Mouse (Mus musculus) small intestine, adult 2 months (tissue): Measurements from ENCODE around the gene Ptpro. TPM values are rescaled to one million over a fixed set of nuclear protein-coding genes. Genes with fewer than 3 reads are reported as not detected.

Experiments
- H3K27ac ChIP-seq: fragments of 200-500 bp; 2 replicates; pipeline ENCODE4 v1.5.1; 2012; ENCODE audit warnings: low read depth, low read length, control low read depth, inconsistent platforms; ENCODE audit not compliant: insufficient read depth
- H3K27me3 ChIP-seq: fragments of 200-500 bp; 2 replicates; pipeline ENCODE4 v1.6.1; 2012; ENCODE audit warnings: mild to moderate bottlenecking, moderate library complexity, low read length, inconsistent platforms; ENCODE audit not compliant: control insufficient read depth, insufficient read depth
- H3K36me3 ChIP-seq: fragments of 200-500 bp; 2 replicates; pipeline ENCODE4 v1.6.1; 2012; ENCODE audit warnings: mild to moderate bottlenecking, low read length, control low read depth, inconsistent platforms; ENCODE audit not compliant: control insufficient read depth, insufficient read depth
- H3K4me1 ChIP-seq: fragments of 200-500 bp; 2 replicates; pipeline ENCODE4 v1.6.1; 2012; ENCODE audit warnings: low read length, inconsistent platforms, mixed read lengths; ENCODE audit not compliant: control insufficient read depth, insufficient read depth, insufficient read length
- H3K4me3 ChIP-seq: fragments of 200-500 bp; 2 replicates; pipeline ENCODE4 v1.5.1; 2012; ENCODE audit warnings: low read depth, mild to moderate bottlenecking, control low read depth, inconsistent platforms, low read length, moderate library complexity
- CTCF ChIP-seq: fragments of 200-500 bp; IDR thresholded peaks from 2 replicates; pipeline ENCODE4 v1.5.1; 2012; ENCODE audit warnings: low read depth, mild to moderate bottlenecking, control low read depth, inconsistent platforms, low read length, moderate library complexity, mixed read lengths; ENCODE audit not compliant: insufficient replicate concordance, insufficient read length; ENCODE audit errors: extremely low read depth
- POLR2A ChIP-seq: fragments of 200-500 bp; IDR thresholded peaks from 2 replicates; pipeline ENCODE4 v1.6.1; 2012; ENCODE audit warnings: low read depth, mild to moderate bottlenecking, control low read depth, inconsistent platforms, low read length, moderate library complexity
- WGBS: fragments of 180-500 bp; shearing (Covaris S2); methylation state at CpG from one replicate; pipeline ENCODE4 v1.1.7; 2018; 5-methylcytosine and 5-hydroxymethylcytosine counted together
- polyA plus RNA-seq: library from polyadenylated mRNA; depleted of rRNA; stranded (reverse); fragments of >200 nt; gene quantifications from 2 replicates; pipeline ENCODE4 v1.2.3, GENCODE M21; 2012

The Ptpro gene
- polyA plus RNA-seq, 1 experiment, result 0.55 TPM

DNA sequence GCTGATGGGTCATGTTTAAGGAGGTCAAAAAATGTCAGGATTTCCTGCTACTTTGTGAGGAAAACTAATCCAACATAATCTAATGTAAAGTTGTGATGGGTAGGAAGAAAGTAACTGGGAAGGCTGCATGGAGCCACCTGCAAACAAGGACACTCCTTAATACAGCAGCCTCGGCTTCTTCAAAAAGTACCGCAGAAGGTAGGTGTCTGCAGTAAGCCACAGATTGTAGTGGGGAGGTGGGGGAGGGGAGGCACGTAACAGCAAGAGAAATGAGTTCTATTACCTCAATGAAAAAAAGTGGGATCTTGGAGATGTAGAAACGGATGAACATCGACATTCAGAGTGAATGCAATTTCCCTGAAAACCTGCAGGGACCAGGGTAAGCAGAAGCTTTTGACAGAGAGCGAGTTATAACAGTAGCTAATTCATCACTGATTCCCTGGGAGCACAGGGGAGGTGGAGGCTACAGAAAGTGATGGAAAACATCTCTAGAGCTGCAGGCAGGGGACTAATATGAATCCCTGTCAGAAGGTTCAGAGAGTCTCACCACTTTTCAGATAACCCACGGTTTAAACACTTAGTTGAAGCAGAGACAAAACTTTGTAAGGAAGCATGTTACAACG lies 34.2 kb upstream of the Ptpro start:
- H3K4me1 ChIP-seq, result no peaks in the 10 kb centered on the region
- no peak for TF ChIP-seq CTCF
- no peak for TF ChIP-seq POLR2A
- WGBS, result 68% methylated on average over 8 of the region's 8 CpGs
- no peak overlapping the region for H3K4me3 ChIP-seq
- no peak overlapping the region for H3K27ac ChIP-seq
- no peaks in the 10 kb centered on the region for H3K36me3 ChIP-seq
- H3K27me3 ChIP-seq, result peaks cover 2% of the 10 kb centered on the region; the same call in 1 of the 2 replicates

DNA sequence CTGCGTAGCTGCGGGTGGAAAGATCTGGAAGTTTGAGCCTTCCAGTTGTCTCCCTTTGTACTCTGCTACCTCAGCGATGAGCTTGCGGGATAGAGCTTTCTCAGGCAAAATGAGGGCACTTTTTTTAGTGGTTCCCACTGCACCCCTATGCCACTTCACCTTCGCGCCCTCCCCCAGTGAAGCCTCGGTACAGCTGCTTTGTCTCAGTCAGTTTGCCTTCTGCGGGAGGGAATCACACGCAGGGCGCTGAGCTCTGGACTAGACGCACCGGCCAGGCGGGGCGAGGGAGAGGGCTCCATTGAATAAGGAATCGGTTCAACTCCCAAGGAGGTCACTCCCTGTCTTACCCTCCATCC lies 746 bp downstream of the Ptpro start:
- TF ChIP-seq POLR2A (no peak), CTCF (no peak)
- Histone ChIP-seq H3K4me1 (no peaks in the 10 kb centered on the region), H3K27ac (no peak overlapping the region), H3K4me3 (peak overlapping the region; percentile 3; the same call in 1 of the 2 replicates), H3K36me3 (no peaks in the 10 kb centered on the region), H3K27me3 (peaks cover 13% of the 10 kb centered on the region)
- WGBS, result 6% methylated on average over 15 of the region's 15 CpGs

DNA sequence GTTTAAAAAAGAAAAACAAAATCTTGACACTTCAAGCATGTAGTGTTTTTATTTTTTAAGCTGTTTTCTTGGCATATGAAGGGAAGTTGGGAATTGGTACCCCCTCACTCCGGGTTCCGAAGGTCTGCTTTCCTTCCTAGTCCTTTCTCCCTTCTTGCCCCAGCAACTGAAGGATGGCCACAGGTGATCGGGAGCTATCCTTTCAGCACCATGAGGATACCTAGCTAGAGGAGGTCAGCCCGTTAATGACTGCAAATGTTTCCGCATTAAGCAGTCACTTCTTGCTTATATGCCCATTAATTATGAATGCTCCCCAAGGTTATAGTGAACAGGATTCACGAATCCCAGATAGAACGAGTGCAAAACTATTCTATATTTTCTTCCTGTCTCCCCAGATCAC lies 1.3 kb downstream of the Ptpro start:
- WGBS, result 11% methylated on average over 7 of the region's 7 CpGs
- H3K4me1 ChIP-seq, result no peaks in the 10 kb centered on the region
- TF ChIP-seq POLR2A (no peak), CTCF (no peak)

DNA sequence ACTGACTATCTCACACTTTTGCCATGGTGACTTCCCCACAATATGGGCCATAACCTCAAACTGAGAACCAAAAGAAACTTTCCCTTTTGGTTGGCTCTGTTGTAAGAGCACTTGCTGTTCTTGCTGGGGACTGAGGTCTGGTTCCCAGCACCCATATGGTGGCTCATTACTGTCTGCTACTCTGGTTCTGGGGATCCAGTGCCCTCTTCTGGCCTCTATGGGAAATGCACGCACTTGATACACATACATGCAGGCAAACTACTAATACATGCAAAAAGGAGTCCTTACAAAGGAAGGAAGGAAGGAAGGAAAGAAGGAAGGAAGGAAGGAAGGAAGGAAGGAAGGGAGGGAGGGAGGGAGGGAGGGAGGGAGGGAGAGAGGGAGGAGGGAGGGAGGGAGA lies 8.9 kb downstream of the Ptpro start:
- Histone ChIP-seq H3K27me3 (no peaks in the 10 kb centered on the region), H3K4me3 (no peak overlapping the region), H3K27ac (no peak overlapping the region), H3K4me1 (no peaks in the 10 kb centered on the region), H3K36me3 (no peaks in the 10 kb centered on the region)
- WGBS, result 100% methylated on average over 1 of the region's 1 CpGs
- TF ChIP-seq POLR2A, result no peak
- no peak for TF ChIP-seq CTCF

More for the DNA sequence above, 1.3 kb downstream of the Ptpro start:
- Histone ChIP-seq H3K36me3 (no peaks in the 10 kb centered on the region), H3K4me3 (no peak overlapping the region), H3K27me3 (peaks cover 13% of the 10 kb centered on the region), H3K27ac (no peak overlapping the region)

DNA sequence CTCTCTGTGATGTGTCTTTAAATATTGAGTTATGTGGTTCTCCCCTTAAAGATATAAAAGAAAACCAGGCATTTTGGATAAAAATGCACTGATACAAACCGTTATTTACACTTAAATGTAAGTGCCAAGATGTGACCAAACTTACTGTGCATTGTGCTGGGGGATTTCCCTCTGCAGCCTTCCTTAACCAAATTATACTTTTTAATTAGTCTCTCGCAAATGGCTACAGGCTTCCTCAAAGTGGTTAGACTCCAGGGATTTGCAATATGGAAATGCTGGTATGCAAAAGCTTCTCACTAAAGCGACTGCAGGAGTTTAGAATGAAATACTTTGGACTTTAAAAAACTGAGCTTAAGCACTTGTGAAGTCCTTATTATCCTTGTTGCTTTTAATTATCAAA lies 10.0 kb downstream of the Ptpro start:
- WGBS, result 58% methylated on average over 3 of the region's 3 CpGs
- Histone ChIP-seq H3K4me1 (no peaks in the 10 kb centered on the region), H3K27me3 (no peaks in the 10 kb centered on the region), H3K27ac (no peak overlapping the region), H3K4me3 (no peak overlapping the region), H3K36me3 (no peaks in the 10 kb centered on the region)
- TF ChIP-seq POLR2A (no peak), CTCF (no peak)

DNA sequence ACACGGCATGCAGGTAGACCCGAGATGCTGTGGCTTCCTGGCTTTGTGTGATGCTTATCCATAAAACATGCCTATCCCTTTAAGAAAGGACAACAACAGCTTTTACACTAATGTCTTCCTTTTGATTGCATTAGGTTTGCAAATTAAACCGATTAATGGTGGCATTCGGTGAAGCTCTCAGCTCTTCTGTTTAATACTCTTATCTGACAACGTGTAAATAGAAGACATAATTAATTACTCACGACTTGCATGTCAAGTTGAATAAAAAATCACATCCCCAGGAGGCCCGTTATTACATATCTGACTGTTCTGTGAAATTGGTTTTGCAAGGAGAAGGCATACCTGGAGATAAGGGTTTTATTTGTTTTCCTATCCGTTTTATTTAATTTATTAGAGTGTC lies 15.9 kb downstream of the Ptpro start:
- TF ChIP-seq POLR2A (no peak), CTCF (no peak)
- H3K27ac ChIP-seq, result no peak overlapping the region
- 57% methylated on average over 8 of the region's 8 CpGs for WGBS
- no peaks in the 10 kb centered on the region for H3K36me3 ChIP-seq
- no peak overlapping the region for H3K4me3 ChIP-seq
- no peaks in the 10 kb centered on the region for H3K27me3 ChIP-seq
- H3K4me1 ChIP-seq, result no peaks in the 10 kb centered on the region

DNA sequence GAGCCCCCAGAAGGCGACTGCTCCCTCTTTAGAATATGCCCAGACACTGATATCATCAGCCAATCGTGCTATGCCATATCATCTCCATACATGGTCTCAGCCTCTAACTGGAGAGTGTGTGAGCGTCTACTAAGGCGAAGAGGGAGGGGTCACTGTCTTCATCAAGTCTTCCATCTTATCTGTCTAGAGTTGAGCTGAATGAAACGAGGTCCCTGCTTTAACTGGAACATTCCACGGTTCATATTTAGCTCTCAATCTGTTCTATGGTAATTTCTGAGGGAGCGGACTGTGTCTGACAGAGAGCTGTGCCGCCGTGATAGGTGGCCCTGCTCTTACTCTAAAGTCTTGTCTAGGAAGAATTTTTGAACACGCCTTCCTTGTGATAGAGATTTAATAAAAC lies 16.5 kb downstream of the Ptpro start:
- Histone ChIP-seq H3K36me3 (no peaks in the 10 kb centered on the region), H3K27me3 (no peaks in the 10 kb centered on the region), H3K4me3 (no peak overlapping the region), H3K4me1 (no peaks in the 10 kb centered on the region), H3K27ac (no peak overlapping the region)
- TF ChIP-seq POLR2A, result no peak
- TF ChIP-seq CTCF, result no peak
- 81% methylated on average over 10 of the region's 10 CpGs for WGBS

DNA sequence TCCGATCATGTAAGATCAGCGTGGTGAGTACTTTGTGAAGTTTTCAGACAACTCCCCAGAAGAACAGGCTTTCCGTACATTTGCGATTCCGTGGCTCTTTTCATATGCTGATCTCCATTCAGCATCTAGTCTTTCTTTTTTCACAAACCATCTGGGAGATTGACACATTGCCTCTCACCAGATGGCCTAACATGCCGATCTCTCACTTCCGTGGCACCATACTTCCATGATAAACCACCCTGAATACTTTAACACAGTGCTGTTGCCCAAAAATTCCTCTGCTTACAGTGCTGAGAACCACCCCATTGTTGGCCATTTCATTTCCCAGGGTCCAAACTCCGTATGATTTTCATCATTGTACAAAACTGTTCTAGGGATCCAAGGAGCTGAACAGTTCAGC lies 20.4 kb downstream of the Ptpro start:
- Histone ChIP-seq H3K4me1 (no peaks in the 10 kb centered on the region), H3K27me3 (no peaks in the 10 kb centered on the region), H3K36me3 (no peaks in the 10 kb centered on the region), H3K4me3 (no peak overlapping the region), H3K27ac (no peak overlapping the region)
- 90% methylated on average over 8 of the region's 8 CpGs for WGBS
- TF ChIP-seq CTCF, result no peak
- TF ChIP-seq POLR2A, result no peak
